Mouse (Mus musculus): ENCODE results near the gene Gpx1.
"Not testable (repeated sequence)": the region's sequence is repeated elsewhere in the genome, so short reads cannot be mapped to it uniquely, and the experiment has no call there.

Gene Gpx1

GRCm38 (mm10) chr9:108338886-108339781 is at the start of gene Gpx1:
Gpx1 (plus strand) TSS chr9:108338903.
- DNase-seq: peak; percentile 96

- DNase-seq: no peak
Measured at GRCm38 (mm10) chr9:108289347-108289746, 49.4 kb upstream of the Gpx1 start.

GRCm38 (mm10) chr9:108290016-108290750 is 48.5 kb upstream of the Gpx1 start, which contains the start of gene Nicn1:
Nicn1 (plus strand) TSS chr9:108290429.
- peak; percentile 93 for DNase-seq

GRCm38 (mm10) chr9:108290773-108291172 is 47.9 kb upstream of the Gpx1 start:
- no peak for DNase-seq

GRCm38 (mm10) chr9:108296453-108297355 is 42.0 kb upstream of the Gpx1 start, which contains the start of gene Amt:
Amt (plus strand) TSS chr9:108296853.
- peak; percentile 82 for DNase-seq

- no peak for DNase-seq
Measured at GRCm38 (mm10) chr9:108301853-108302252, 36.9 kb upstream of the Gpx1 start.

GRCm38 (mm10) chr9:108304716-108305115 is 34.0 kb upstream of the Gpx1 start:
- no peak for DNase-seq

GRCm38 (mm10) chr9:108305170-108305569 is 33.5 kb upstream of the Gpx1 start:
- peak; percentile 25 for DNase-seq

- DNase-seq: peak; percentile 98
Measured at GRCm38 (mm10) chr9:108305629-108306520, 32.8 kb upstream of the Gpx1 start, which contains the start of the genes Rhoa and Tcta. Rhoa (plus strand) TSS chr9:108306129. Tcta (minus strand) TSS chr9:108306160.

GRCm38 (mm10) chr9:108306571-108306980 is 32.1 kb upstream of the Gpx1 start:
- peak; percentile 93 for DNase-seq

GRCm38 (mm10) chr9:108307021-108307807 is 31.5 kb upstream of the Gpx1 start:
- no peak for DNase-seq

- no peak for DNase-seq
Measured at GRCm38 (mm10) chr9:108308141-108308540, 30.6 kb upstream of the Gpx1 start.

- peak; percentile 27 for DNase-seq
Measured at GRCm38 (mm10) chr9:108317572-108317971, 21.1 kb upstream of the Gpx1 start.

- no peak for DNase-seq
Measured at GRCm38 (mm10) chr9:108318462-108318861, 20.2 kb upstream of the Gpx1 start.

- not testable (repeated sequence) for DNase-seq
Measured at GRCm38 (mm10) chr9:108322054-108322453, 16.6 kb upstream of the Gpx1 start.

GRCm38 (mm10) chr9:108324784-108325183 is 13.9 kb upstream of the Gpx1 start:
- DNase-seq: no peak

- DNase-seq: no peak
Measured at GRCm38 (mm10) chr9:108325811-108326210, 12.9 kb upstream of the Gpx1 start.

- DNase-seq: no peak
Measured at GRCm38 (mm10) chr9:108337848-108338550, 704 bp upstream of the Gpx1 start.

GRCm38 (mm10) chr9:108338551-108338885 is 185 bp upstream of the Gpx1 start:
- DNase-seq: peak; percentile 24

- DNase-seq: peak; percentile 42
Measured at GRCm38 (mm10) chr9:108339886-108340257, 1.2 kb downstream of the Gpx1 start.

Measured in kidney, postnatal 10 days (tissue).